Mouse (Mus musculus): Measurements from ENCODE around the gene Ap1ar.

Ap1ar gene

DNA sequence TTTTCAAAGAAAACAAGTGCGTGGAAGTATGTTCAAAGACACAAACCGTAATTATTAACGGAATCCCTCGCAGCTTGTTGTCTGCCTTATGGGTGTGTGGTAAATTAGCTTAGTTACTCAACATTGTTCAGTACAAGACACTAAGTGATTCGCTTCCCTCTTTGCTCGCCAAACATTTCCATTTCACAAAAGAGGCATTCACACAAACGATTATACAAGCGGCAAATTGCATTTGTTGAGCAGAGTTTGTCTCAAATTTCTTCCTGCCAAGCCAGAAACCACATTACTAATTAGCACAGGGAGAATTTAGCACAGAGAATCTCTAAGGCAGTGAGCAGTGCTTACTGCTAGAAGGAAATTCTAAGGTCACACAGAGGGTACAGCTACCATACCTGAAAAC, 4.6 kb upstream of the Ap1ar start:
- DNase-seq (ENCODE audit: low spot score in 2 of 2), result no peak

DNA sequence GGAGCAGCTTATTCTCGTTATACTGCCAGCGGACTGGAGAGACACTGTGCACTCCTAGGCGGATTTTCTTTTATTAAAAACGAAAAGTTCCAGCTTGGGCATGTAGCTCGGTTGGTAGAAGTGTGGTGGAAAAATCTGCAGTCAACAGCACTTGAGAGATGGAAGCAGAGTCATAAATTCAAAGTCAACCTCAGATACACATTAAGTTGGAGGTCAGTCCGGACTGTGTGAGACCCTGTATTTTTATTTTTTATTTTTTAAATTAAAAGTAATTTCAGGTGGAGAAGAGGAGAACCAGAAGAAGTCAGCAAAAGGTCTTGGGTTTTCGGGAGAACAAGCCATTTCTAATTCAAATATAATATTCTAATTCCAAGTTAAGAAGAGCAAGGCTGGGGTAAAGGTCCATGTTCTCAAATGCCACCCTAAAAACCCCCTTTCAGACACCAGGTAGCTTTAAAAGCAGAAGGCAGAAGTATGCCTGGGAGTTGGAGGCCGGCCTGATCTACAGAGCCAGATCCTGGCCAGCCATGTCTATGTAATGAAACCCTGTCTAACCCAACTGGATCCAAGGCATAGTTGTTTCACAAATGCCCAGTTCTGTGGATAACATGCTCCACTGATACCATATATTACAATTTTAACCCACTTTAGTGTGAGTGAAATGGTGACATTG, 785 bp upstream of the Ap1ar start:
- DNase-seq (ENCODE audit: low spot score in 2 of 2), result no peak

DNA sequence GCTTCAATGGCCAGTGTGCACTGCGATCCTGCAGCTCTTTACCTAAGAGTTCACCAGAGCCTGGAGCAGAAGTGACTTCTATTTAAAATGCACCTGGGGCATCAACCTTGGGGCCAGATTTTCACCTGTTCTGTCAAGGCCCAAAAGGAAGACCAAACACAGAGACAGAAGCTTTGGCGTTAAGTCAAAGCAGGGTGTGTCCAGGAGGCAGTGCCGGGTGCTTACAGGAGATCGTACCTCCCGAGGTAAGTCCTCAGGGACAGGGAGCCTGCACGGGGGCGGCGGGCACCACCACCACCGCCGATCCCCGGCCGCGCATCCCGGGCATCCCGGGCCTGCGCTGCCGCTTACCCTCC, 547 bp downstream of the Ap1ar start:
- no peak for DNase-seq (ENCODE audit: low spot score in 2 of 2)

DNA sequence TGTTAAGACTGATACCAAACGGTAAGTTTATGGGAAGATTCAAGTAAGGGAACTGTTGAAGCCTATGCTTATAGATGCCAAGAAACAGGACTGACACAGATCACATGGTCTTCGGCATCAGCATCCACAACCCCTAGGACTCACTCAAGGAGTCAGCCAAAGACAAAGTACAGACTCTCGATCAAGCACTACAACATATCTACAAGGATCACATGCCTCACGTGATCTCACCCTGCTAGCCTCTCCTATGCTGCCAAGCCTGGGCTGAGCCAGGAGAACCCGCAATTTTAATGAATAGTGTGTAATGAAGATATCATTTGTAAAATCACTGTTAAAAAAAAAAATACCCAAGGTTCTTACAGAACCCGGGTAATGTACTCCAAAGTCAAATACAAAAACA, 1.7 kb downstream of the Ap1ar start:
- no peak for DNase-seq (ENCODE audit: low spot score in 2 of 2)

DNA sequence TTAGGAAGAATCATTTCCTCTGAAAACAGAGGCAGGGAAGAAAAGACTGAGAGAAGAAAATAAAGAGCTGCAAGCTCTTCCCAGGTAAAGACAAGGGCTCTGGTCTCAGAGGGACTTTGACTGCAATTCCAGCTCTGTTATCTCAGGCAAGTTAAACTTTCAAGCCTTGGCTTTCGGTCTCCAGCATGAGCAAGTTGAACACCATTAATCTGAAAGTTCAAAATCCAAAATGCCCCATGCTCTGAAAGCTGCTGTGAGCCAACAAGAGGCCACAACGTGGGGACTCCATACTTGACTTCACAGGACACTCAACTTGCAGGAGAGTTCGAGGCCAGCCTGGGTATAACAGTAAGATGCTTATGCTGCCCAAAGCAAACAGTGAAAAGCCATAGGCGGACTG, 3.3 kb downstream of the Ap1ar start:
- no peak for DNase-seq (ENCODE audit: low spot score in 2 of 2)

DNA sequence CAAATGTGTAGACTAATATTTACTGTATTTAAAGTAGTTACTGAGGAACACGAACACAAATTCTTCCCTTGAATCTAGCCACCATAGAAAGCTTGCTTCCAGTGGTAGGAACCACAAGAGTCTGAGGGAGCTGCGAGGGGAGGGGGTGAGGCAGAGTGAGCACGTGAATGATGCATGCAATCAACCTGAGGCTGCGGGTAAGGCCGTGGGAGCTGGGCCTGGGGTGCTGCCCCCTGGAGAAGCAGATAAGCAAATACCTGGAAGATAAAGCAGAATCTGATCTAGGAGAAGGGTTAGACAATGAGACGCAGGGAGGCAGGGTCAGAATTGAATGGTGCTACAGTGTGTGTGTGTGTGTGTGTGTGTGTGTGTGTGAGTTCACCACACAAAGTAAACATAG, 6.2 kb downstream of the Ap1ar start:
- no peak for DNase-seq (ENCODE audit: low spot score in 2 of 2)

DNA sequence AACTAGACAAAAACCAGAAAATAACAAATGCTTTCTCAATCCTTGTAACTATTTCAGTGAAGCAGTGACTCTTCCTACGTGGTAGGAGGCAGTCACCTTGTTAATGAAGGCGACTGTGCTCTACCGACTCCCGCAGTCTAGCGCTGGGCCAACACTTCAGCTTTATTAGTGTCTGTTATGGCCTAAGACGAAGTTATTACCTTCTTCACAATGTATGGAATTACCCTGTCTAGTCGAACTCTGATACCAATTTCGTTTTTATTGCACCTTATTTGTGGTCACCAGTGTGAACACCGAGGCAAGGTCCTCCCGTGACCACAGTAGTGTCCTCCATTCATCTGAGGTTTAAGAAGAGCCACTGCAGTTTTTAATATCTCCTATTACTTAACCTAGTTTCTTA, 7.1 kb downstream of the Ap1ar start:
- no peak for DNase-seq (ENCODE audit: low spot score in 2 of 2)

DNA sequence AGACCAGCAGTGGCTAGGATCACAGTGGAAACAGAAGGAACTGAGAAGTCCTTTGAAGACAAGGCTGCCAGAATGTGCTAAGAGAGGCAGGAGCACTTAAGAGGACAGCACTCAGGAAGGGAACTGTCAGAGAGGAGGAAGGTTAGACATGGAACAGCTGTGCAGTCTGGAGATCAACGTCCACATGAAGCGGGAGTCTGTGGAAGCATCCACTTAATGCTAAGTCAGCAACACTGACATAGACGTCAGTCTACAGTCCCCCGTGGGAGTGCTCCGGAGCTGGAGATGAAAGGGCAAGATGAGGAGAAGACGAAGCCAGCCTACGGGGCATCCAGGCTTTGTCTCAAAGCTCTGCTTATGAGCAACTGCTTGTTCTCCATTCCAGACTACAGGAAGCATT, 10.2 kb downstream of the Ap1ar start:
- DNase-seq (ENCODE audit: low spot score in 2 of 2), result no peak

DNA sequence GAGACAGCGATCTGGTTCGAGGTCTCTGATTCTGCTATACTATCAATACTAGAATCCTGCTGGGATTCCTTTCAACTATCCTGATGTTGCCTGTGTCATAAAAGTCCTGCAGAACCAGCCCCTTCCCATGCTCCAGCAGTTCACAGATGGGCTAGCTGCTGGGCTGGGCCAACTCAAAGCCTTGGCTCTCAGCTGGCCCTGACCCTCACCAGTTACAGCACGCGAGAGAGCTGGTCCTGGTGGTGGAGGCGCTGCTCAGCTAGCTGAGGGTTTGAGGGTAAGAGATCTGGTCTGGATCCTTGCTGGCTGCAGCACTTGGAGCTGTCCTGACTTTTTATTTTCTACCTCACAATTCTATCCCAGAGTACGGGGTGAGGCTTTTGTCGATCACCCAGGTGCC, 10.8 kb downstream of the Ap1ar start:
- no peak for DNase-seq (ENCODE audit: low spot score in 2 of 2)

DNA sequence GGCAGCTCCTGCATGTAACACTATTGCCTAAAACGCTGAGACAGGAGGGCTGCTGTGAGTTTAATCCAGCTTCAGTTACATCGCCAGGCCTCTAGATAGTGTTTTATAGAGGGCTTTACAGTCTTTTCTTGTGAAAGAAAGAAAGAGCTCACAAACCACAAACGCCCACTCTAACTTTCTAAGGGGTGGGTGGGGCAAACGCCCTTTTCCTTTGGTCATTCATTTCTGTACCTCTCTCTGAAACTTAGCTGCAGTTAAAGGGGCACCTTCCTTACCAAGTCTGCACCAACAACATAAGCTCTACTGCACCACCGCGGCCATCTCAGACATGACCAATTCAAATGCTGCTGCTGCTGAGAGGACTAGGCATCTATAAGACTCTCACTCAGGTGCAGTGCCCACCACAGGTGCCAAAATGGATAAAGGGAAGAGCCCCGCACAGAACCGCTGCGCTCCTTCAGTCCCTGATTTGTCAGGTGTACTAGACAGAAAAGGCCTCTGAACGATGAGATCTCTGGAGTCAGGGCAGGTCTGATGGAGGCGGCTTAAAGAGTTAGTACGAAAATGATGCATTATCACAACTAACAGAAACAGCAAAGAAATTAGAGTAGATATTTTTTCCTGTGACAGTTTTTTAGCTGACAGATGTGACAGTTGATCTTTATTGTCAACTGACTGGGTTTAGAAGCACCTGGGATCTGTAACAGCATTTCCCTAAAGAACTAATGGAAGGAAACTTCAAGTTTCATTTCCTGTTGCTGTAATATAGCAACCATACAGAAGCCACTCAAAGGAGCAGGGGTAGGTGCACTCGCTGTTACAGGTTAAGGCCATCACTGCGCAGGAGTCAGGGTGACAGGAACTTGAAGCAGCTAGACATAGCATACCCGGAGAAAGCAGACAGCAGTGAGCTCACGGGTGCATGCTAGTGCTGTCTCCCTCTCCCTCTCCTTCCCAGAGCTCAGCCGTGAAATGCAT, 13.1 kb downstream of the Ap1ar start:
- peak in 1 of 2 experiments; percentile 33 for DNase-seq (ENCODE audit: low spot score in 2 of 2)

DNA sequence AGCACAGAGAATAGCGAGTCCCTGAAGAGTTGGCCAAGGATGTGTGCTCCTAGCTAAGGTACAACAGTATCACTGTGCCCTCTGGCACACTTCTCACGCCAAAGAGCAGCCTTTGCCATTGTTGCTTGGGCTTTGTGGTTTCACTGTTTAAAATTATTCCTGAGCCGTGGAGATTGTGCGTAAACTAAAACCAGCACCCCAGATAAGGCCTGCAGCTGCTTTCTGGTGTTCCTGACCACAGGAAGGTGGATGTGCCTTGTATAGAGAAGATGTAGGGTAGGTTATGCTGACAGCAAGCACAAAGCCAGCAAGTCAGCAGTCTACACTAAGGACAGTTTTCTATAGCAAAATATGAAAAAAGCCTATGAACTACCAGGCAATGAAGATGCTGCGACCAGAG, 16.1 kb downstream of the Ap1ar start:
- no peak for DNase-seq (ENCODE audit: low spot score in 2 of 2)

DNA sequence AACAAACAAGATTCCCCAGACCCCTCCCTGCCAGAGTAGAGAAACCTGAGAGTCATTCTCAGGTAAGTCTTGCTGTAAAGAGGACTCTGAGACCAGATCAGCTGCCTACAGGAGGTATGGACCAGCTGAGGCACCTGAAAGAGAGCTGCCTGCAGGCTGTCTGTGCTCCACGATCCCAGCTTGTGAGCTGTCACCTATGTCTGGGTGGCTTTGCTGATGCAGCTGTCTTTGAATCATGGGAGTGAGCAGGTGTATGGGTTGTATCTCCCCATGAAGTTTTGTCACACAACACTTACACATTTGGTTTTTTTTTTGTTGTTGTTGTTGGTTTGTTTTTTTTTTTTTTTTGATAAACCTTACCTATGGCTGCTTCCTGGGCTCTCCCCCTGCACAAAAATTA, 16.9 kb downstream of the Ap1ar start:
- DNase-seq (ENCODE audit: low spot score in 2 of 2), result no peak

DNA sequence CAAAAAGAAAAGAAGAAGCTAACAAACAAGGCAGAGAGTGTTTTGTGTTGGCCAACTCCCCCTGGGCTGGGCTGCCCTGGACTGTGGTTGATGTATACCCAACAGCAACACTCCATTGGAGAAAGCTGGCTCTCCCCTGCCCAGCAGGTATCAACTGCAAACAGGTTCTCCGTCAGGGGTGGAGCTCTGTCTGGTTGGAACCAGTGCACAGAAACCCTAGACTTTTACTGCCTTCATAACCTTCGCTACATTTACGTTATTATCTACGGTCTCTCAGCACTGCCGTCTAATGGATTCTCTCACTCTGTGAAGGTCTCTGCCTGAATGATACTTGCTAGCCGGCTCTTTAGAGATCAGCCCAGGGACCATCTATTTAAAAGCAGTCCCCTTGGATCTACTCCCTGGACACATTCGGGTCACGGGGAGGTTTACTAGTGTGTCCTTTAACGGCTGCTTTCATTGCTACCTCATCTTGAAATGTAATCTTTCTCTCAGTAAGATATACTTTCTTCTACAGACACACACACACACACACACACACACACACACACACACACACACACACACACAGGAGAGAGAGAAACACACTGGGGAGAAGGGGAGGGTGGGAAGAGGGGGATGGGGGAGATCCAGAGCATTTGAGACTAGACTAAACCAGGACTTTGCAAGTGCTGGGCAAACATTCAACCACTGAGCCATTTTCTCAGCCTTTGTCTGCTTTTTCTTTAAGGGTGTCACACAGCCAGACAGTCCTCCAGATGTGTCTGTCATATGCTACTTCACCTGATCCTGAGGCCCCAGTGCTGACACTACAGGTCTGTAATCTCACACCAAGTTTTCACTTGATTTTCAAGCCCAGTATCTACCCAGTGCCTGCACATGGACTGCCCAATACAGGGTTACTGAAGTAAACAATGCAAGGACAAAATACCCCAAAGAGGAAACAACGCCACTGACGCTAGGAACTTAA, 18.3 kb downstream of the Ap1ar start:
- DNase-seq (ENCODE audit: low spot score in 2 of 2), result no peak

DNA sequence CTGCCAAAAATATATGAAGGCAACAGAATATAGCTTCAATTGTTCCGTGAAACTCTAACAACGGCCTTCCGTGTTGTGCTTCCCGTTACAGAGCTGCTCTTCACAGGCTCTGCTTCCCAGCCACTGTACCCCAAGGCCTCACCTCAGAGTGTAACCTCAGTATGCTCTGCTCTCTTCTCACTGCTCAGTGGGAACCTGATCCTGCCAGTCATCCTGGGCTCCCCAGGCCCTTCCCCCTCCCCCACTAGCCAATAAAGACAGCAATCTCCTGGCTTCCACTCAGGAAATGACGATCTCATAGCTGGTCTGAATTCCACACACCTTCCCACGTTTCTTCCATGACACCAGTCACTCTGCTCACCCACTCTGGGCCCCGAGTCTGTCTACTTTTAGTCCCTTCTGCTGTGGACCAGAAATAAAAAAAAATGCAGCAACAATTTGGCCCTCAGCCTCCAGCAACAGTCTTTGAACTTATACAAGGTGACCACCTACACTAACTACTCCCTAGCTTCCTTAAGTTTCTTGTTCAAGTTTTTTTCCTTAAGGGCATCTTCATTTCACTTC, 20.1 kb downstream of the Ap1ar start:
- DNase-seq (ENCODE audit: low spot score in 2 of 2), result no peak

DNA sequence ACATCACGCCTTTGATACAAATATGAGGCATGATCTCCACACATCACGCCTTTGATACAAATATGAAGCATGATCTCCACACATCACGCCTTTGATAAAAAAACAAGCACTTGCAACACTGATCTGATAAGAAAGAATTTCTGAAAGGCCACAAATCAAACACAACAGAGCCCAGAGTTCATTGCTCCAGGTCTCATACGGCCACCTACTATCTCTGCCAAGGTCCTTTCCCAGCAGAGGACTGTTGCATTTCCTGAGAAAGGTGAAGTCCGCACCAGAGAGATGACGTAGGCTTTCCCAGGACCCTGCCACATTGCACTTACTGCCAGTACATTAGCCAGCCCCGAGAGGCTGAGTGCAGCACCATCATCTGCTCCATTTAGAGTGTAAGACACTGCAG, 28.2 kb downstream of the Ap1ar start:
- DNase-seq (ENCODE audit: low spot score in 2 of 2), result no peak

DNA sequence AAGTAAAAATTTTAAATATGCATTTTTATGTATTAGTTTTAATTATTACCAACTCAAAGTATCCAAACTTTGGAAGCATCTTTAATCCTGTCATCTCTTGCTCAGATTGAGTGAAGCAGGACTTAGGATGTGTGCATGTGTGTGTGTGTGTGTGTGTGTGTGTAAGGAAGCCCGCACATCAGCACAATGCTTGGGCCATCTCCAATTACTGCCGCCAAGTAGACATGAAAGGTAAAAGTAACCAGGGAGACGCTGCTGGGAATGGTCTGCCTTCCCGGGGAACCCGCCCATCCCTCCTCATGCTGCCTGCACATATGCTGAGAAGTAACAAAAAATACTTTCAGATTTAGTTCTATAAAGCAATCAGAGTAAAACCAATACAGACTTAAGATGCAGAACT, 29.5 kb downstream of the Ap1ar start:
- no peak for DNase-seq (ENCODE audit: low spot score in 2 of 2)

DNA sequence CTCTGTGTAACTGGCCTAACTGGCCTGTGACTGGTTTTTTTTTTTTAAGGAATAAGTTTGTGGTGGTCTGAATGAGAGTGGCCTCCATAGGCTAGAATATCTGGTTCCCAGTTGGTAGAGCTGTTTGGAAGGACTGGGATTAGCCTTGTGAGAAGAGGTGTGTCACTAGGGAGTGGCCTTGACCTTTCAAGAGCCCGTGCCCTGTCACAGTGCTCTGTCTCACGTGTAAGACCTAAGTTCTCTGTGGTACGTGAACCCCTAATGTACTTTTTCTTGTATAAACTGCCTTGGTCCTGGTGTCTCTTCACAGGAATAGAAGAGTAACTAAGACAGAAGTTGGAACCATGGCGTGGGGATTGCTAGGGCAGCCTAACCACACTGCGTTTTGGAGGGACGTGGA, 31.3 kb downstream of the Ap1ar start:
- DNase-seq (ENCODE audit: low spot score in 2 of 2), result no peak

DNA sequence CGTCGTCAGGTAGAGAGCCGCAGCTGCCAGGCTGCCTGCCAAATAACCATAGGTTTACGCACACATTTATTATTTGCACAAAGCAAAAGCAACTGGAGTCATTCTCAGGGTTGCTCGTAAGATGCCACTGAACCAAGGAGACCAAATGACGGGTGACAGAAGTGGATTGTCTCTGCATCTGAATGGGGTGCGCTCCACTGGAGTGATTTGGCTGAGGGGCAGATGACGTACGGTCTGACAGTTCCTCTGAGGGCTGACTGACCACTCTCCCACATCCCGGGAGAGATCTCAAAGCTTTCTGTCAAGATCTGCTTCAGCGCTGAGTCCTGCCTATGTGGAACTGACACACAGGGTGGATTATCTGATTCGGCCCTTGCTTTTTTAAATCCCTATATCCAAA, 32.3 kb downstream of the Ap1ar start:
- DNase-seq (ENCODE audit: low spot score in 2 of 2), result no peak

DNA sequence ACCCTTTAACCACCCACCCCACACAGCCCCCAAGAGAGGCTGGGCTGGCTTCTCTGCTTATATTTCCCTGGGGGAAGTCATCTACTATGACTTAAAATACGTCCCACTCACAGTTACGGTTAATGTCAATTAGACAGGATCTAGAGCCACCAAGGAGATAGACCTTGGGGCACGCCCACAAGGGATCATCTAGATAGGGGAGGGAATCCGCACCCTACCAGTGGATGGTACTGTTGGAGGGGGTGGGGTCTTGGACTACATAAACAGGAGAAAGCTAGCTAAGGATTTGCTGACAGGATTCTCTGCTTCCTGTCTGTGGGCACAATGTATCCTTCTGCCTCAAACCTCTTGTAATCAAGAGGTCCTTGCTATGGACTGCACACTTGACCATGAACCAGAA, 32.9 kb downstream of the Ap1ar start:
- DNase-seq (ENCODE audit: low spot score in 2 of 2), result no peak

DNA sequence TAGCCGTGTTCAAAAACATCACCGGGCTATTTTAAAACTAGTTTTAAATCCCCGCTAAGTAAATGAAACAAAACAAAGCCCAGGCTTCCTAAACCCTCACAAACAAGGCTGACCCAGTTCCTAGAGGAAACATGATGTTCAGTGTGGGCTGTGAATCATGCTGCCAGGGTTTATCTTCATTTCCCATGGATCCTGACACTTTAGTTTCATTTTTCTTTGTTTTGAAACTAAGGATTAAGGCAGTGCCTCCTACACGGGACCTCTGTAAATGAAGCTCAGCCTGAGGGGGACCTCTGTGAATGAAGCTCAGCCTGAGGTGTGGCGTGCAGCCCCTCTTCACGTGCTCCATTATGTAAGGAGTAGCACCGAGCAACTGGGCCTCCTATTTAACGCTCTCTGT, 34.5 kb downstream of the Ap1ar start:
- no peak for DNase-seq (ENCODE audit: low spot score in 2 of 2)

DNA sequence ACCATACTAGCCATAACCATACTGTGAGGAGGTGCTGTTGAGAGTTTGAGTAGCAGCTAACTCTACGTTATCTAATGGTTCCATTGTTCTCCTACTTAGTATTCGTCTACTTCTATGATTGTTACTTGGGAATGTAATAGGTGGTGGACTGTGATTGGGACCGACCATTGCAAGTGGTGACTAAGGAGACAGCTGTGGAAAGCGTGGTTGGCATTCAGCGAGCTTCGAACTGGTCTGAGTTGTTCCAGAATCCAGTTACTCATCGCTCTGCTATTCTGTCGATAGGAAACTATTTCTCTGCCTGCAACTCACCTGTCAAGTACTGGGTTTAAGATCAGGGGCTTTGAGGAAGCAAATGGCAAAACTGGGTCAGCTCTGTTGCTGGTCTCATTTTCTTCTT, 36.2 kb downstream of the Ap1ar start:
- no peak for DNase-seq (ENCODE audit: low spot score in 2 of 2)

DNA sequence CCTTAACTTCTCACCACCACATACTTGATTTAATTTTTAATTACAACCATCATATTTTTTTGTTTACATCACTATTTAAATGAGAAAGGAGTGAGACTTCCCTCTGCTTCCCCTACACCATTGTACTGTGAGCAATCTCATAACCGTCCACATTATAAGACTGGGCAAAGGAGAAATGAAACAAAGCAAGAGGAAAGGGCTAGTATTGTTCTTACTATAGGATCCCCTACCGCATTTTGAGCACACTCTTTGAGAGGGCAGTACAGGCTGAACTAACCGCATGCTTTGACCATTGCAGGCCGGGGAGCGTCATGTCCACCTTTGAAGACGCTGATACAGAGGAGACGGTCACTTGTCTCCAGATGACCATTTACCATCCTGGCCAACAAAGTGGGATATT, 41.1 kb downstream of the Ap1ar start:
- no peak for DNase-seq (ENCODE audit: low spot score in 2 of 2)
